Comparison of ENCODE assay signal across 23 mouse cellular contexts in genomic region chr12:98389618-98390017, GRCm38 (mm10).
"Had no signal": no experiment of that assay in that cellular context is flagged by ENCODE, and none has a peak within 500 bp of the region (broad histone marks: within the 10 kb centered on the region; RNA-seq: fewer than 3 reads in every experiment).

No protein-coding gene starts in this region.

- H3K36me3 ChIP-seq: embryonic facial prominence, embryonic 10.5 days; embryonic facial prominence, embryonic 12.5 days; embryonic facial prominence, embryonic 13.5 days; embryonic facial prominence, embryonic 15.5 days; forebrain, embryonic 10.5 days; forebrain, embryonic 12.5 days; forebrain, embryonic 15.5 days; heart, embryonic 10.5 days had no signal

- H3K4me3 ChIP-seq: embryonic facial prominence, embryonic 10.5 days; embryonic facial prominence, embryonic 12.5 days; embryonic facial prominence, embryonic 13.5 days; embryonic facial prominence, embryonic 15.5 days; erythroblast, embryonic 14.5 days; forebrain, embryonic 10.5 days; forebrain, embryonic 12.5 days; forebrain, embryonic 13.5 days; forebrain, embryonic 15.5 days; heart, adult 2 months; heart, embryonic 10.5 days had no signal

- H3K9ac ChIP-seq: embryonic facial prominence, embryonic 12.5 days; embryonic facial prominence, embryonic 13.5 days; embryonic facial prominence, embryonic 15.5 days; forebrain, embryonic 12.5 days; forebrain, embryonic 13.5 days; forebrain, embryonic 15.5 days; forebrain, postnatal 0 days had no signal

- H3K4me2 ChIP-seq: embryonic facial prominence, embryonic 12.5 days; embryonic facial prominence, embryonic 13.5 days; embryonic facial prominence, embryonic 15.5 days; forebrain, embryonic 12.5 days; forebrain, embryonic 13.5 days; forebrain, embryonic 15.5 days; heart, embryonic 11.5 days had no signal

- H3K27me3 ChIP-seq: embryonic facial prominence, embryonic 12.5 days; embryonic facial prominence, embryonic 13.5 days; embryonic facial prominence, embryonic 15.5 days; forebrain, embryonic 12.5 days; forebrain, embryonic 13.5 days; forebrain, embryonic 15.5 days had no signal

- DNase-seq: cerebellum, postnatal 10 days; cerebellum, postnatal 14 days; cerebellum, postnatal 25 days; cerebellum, postnatal 36 days; embryo, embryonic 11 days; forebrain, postnatal 0 days; gastrocnemius, postnatal 10 days; gastrocnemius, postnatal 14 days; gastrocnemius, postnatal 25 days; gastrocnemius, postnatal 36 days; heart, adult 18-20 months; heart, adult 2 months had no signal

- H3K27ac ChIP-seq: embryonic facial prominence, embryonic 10.5 days; embryonic facial prominence, embryonic 12.5 days; embryonic facial prominence, embryonic 13.5 days; embryonic facial prominence, embryonic 15.5 days; forebrain, embryonic 10.5 days; forebrain, embryonic 12.5 days; forebrain, embryonic 13.5 days; forebrain, embryonic 15.5 days; heart, adult 2 months; heart, embryonic 10.5 days had no signal

- H3K4me1 ChIP-seq: embryonic facial prominence, embryonic 10.5 days; embryonic facial prominence, embryonic 12.5 days; embryonic facial prominence, embryonic 13.5 days; embryonic facial prominence, embryonic 15.5 days; forebrain, embryonic 10.5 days; forebrain, embryonic 12.5 days; forebrain, embryonic 13.5 days; forebrain, embryonic 15.5 days had no signal

- H3K9me3 ChIP-seq: embryonic facial prominence, embryonic 10.5 days; embryonic facial prominence, embryonic 12.5 days; embryonic facial prominence, embryonic 13.5 days; embryonic facial prominence, embryonic 15.5 days; forebrain, embryonic 10.5 days; forebrain, embryonic 12.5 days; forebrain, embryonic 13.5 days; forebrain, embryonic 15.5 days; heart, embryonic 10.5 days had no signal
